Mouse (Mus musculus): ENCODE results near the gene Miga1.

- TF ChIP-seq POLR2A (IDR thresholded peaks at IDR 0.05; ENCODE audit: low read depth, low read length) (no peak), CTCF (conservative IDR thresholded peaks at IDR 0.05; ENCODE audit: insufficient read depth, insufficient read length, low read depth, low read length) (no peak)
These were observed 96.9 kb downstream of the Miga1 start for GRCm38 (mm10) chr3:152243304-152243703.
